Mouse (Mus musculus) liver, embryonic 14.5 days (tissue): ENCODE data around the gene Traf5. TPM values are rescaled to one million over a fixed set of nuclear protein-coding genes. Genes with fewer than 3 reads are reported as not detected.
A peak's percentile ranks its signal among the peaks of the same experiment; 100 is the strongest.

ENCODE experiments used
- ATAC-seq: fragments of 200-750 bp; cut with Nextera tagmentation; 2 replicates; pipeline ENCODE4 v1.8.0; 2017; ENCODE audit warnings: moderate number of reproducible peaks, mild to moderate bottlenecking, moderate library complexity; ENCODE audit not compliant: insufficient read depth
- DNase-seq, 3 experiments: peaks; one replicate each; pipeline ENCODE4 v3.0.0-alpha.2; 2012 to 2013; ENCODE audit warnings: low read depth in 3 of 3, low spot score in 3 of 3
- H3K27ac ChIP-seq: fragments of 300-500 bp; sonication (generic); 2 replicates; pipeline ENCODE4 v1.5.1; 2014; ENCODE audit warnings: moderate library complexity, mild to moderate bottlenecking, control low read depth, inconsistent platforms
- H3K27me3 ChIP-seq: fragments of 300-500 bp; sonication (generic); 2 replicates; pipeline ENCODE4 v1.6.1; 2014; ENCODE audit warnings: mild to moderate bottlenecking, low read length, moderate library complexity; ENCODE audit not compliant: control insufficient read depth, insufficient read depth
- H3K36me3 ChIP-seq: fragments of 300-500 bp; sonication (generic); replicated peaks from 2 replicates; pipeline ENCODE4 v1.6.1; 2014; ENCODE audit warnings: low read depth; ENCODE audit not compliant: control insufficient read depth, insufficient read depth
- H3K4me1 ChIP-seq, 2 experiments: fragments of 200-500 bp in 1 of 2; fragments of 300-500 bp in 1 of 2; sonication (generic) in 1 of 2; replicated peaks; 2 replicates each; pipeline ENCODE4 v1.6.1; 2012 to 2014; ENCODE audit warnings: antibody characterized with exemption in 1 of 2, inconsistent platforms in 1 of 2, low read length in 1 of 2; ENCODE audit not compliant: control insufficient read depth in 2 of 2, insufficient read depth in 2 of 2
- H3K4me2 ChIP-seq: fragments of 300-500 bp; sonication (generic); 2 replicates; pipeline ENCODE4 v1.6.1; 2014; ENCODE audit warnings: low read depth, mild to moderate bottlenecking, control low read depth, moderate library complexity
- H3K4me3 ChIP-seq, 2 experiments: fragments of 200-500 bp in 1 of 2; fragments of 300-500 bp in 1 of 2; sonication (generic) in 1 of 2; 2 replicates each; pipeline ENCODE4 v1.5.1; 2012 to 2014; ENCODE audit warnings: low read depth in 2 of 2, low read length in 2 of 2, mild to moderate bottlenecking in 2 of 2, control low read depth in 1 of 2, inconsistent platforms in 1 of 2, moderate library complexity in 1 of 2; ENCODE audit not compliant: insufficient read depth in 1 of 2
- H3K9ac ChIP-seq: fragments of 300-500 bp; sonication (generic); replicated peaks from 2 replicates; pipeline ENCODE4 v1.6.1; 2014; ENCODE audit warnings: mild to moderate bottlenecking, control low read depth, moderate library complexity
- H3K9me3 ChIP-seq: fragments of 300-500 bp; sonication (generic); 2 replicates; pipeline ENCODE4 v1.6.1; 2016; ENCODE audit warnings: low read length, mixed read lengths; ENCODE audit not compliant: control insufficient read depth
- CTCF ChIP-seq: IDR thresholded peaks from 2 replicates; pipeline ENCODE4 v1.5.1; 2016; ENCODE audit warnings: antibody characterized with exemption, low read depth, control low read depth
- EP300 ChIP-seq: IDR thresholded peaks from 2 replicates; pipeline ENCODE4 v1.6.1; 2016; ENCODE audit warnings: antibody characterized with exemption, low read depth
- WGBS: fragments of 180-500 bp; shearing (Covaris S2); extraction: QIAGEN DNeasy Blood & Tissue Kit; methylation state at CpG from one replicate; pipeline ENCODE4 v1.1.7; 2014; ENCODE audit not compliant: insufficient replicate concordance; 5-methylcytosine and 5-hydroxymethylcytosine counted together
- polyA plus RNA-seq, 2 experiments: library from polyadenylated mRNA; depleted of rRNA in 1 of 2; stranded (reverse) in 1 of 2; unstranded in 1 of 2; fragments of >200 nt; fragmentation: Nextera tagmentation in 1 of 2; extraction: Ambion mirVana in 1 of 2; gene quantifications; 2 replicates each; pipeline versions ENCODE4 v1.2.1 to v1.2.3; 2012 to 2014

Gene Traf5
- polyA plus RNA-seq, 2 experiments, result 4.9 to 7.2 TPM

- TF ChIP-seq EP300, result no peak
- TF ChIP-seq CTCF, result no peak
- Histone ChIP-seq H3K4me2 (no peak overlapping the region), H3K27ac (no peak overlapping the region), H3K36me3 (peaks cover 4% of the 10 kb centered on the region), H3K4me3 (no peak overlapping the region), H3K9me3 (peaks cover 3% of the 10 kb centered on the region; the same call in 1 of the 2 replicates), H3K27me3 (no peaks in the 10 kb centered on the region), H3K9ac (no peak overlapping the region), H3K4me1 (peaks cover 0 to 2% of the 10 kb centered on the region in 2 experiments; a peak in 3 of 4 replicates)
- ATAC-seq (no peak), DNase-seq (no peak)
- 77% methylated on average over 3 of the region's 3 CpGs for WGBS
Observed at GRCm38 (mm10) chr1:192066956-192067355, 25.4 kb downstream of the Traf5 start.

- TF ChIP-seq EP300, result no peak
- TF ChIP-seq CTCF, result peak; percentile 24; the same call in 1 of the 2 replicates
- no peak for ATAC-seq
- Histone ChIP-seq H3K4me1 (peaks cover 0 to 2% of the 10 kb centered on the region in 2 experiments; a peak in 2 of 4 replicates), H3K9me3 (peaks cover 3% of the 10 kb centered on the region; the same call in 1 of the 2 replicates), H3K9ac (no peak overlapping the region), H3K27me3 (no peaks in the 10 kb centered on the region), H3K4me3 (no peak overlapping the region), H3K36me3 (peaks cover 4% of the 10 kb centered on the region), H3K4me2 (no peak overlapping the region), H3K27ac (no peak overlapping the region)
- DNase-seq, result no peak
- 70% methylated on average over 8 of the region's 8 CpGs for WGBS
Observed at GRCm38 (mm10) chr1:192063209-192063946, 29.0 kb downstream of the Traf5 start.

- H3K9ac ChIP-seq, result no peak overlapping the region
- no peak for ATAC-seq
- peaks cover 4% of the 10 kb centered on the region for H3K36me3 ChIP-seq
- DNase-seq, result no peak
- peaks cover 3% of the 10 kb centered on the region; the same call in 1 of the 2 replicates for H3K9me3 ChIP-seq
- no peak overlapping the region for H3K27ac ChIP-seq
- H3K27me3 ChIP-seq, result no peaks in the 10 kb centered on the region
- 67% methylated on average over 14 of the region's 14 CpGs for WGBS
- no peaks in the 10 kb centered on the region for H3K4me1 ChIP-seq
- no peak for TF ChIP-seq EP300
- no peak for TF ChIP-seq CTCF
- H3K4me2 ChIP-seq, result no peak overlapping the region
- no peak overlapping the region for H3K4me3 ChIP-seq
Observed at GRCm38 (mm10) chr1:192062682-192063081, 29.7 kb downstream of the Traf5 start.

GRCm38 (mm10) chr1:192061666-192062306 is 30.6 kb downstream of the Traf5 start:
- 61% methylated on average over 3 of the region's 4 CpGs for WGBS
- H3K27ac ChIP-seq, result no peak overlapping the region
- no peak overlapping the region for H3K4me3 ChIP-seq
- H3K9me3 ChIP-seq, result peaks cover 3% of the 10 kb centered on the region; the same call in 1 of the 2 replicates
- ATAC-seq (no peak), DNase-seq (no peak)
- H3K27me3 ChIP-seq, result no peaks in the 10 kb centered on the region
- no peaks in the 10 kb centered on the region for H3K4me1 ChIP-seq
- H3K36me3 ChIP-seq, result peaks cover 3% of the 10 kb centered on the region
- TF ChIP-seq EP300, result no peak
- TF ChIP-seq CTCF, result no peak
- no peak overlapping the region for H3K9ac ChIP-seq
- no peak overlapping the region for H3K4me2 ChIP-seq

GRCm38 (mm10) chr1:192058911-192059310 is 33.4 kb downstream of the Traf5 start:
- H3K9me3 ChIP-seq, result peaks cover 3% of the 10 kb centered on the region; the same call in 1 of the 2 replicates
- no peak overlapping the region for H3K4me3 ChIP-seq
- no peak overlapping the region for H3K9ac ChIP-seq
- no peak overlapping the region for H3K4me2 ChIP-seq
- H3K36me3 ChIP-seq, result no peaks in the 10 kb centered on the region
- ATAC-seq, result no peak
- no peaks in the 10 kb centered on the region for H3K27me3 ChIP-seq
- 78% methylated on average over 10 of the region's 10 CpGs for WGBS
- TF ChIP-seq EP300, result no peak
- TF ChIP-seq CTCF, result no peak
- H3K27ac ChIP-seq, result no peak overlapping the region
- DNase-seq, result no peak
- no peaks in the 10 kb centered on the region for H3K4me1 ChIP-seq
